Mouse (Mus musculus): ENCODE data around the gene Chrm1.

Chrm1 gene

GRCm38 (mm10) chr19:8663360-8663839 is at the start of gene Chrm1:
Chrm1 (plus strand) TSS chr19:8663789.
- no peak for DNase-seq

GRCm38 (mm10) chr19:8614343-8614742 is 49.2 kb upstream of the Chrm1 start:
- DNase-seq = no peak

- DNase-seq = no peak
Measured at GRCm38 (mm10) chr19:8616314-8616713, 47.3 kb upstream of the Chrm1 start.

DNA sequence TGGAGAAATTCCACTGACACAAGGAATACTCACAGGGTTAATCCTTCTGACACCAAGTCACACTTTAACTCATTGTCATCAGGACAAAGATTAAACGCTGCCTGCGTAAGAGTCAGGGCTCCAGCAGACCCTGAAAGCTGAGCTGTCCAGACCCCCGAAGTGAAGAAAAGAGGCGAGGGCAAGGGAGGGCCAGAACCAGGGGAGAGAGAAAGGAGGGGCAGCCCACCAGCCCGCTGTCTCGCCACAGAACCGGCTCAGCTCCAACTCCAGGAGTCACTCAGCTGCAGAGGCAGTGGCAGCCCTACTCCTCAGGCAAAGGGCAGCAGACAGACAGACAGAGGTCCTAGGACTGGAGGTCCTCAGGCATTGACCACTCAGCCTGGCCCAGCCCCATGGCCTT is 45.7 kb upstream of the Chrm1 start, which contains the start of gene Slc22a6:
Gene Slc22a6, plus strand, starts transcription at position 136 of the 400 bp plus-strand sequence.
- no peak for DNase-seq

DNA sequence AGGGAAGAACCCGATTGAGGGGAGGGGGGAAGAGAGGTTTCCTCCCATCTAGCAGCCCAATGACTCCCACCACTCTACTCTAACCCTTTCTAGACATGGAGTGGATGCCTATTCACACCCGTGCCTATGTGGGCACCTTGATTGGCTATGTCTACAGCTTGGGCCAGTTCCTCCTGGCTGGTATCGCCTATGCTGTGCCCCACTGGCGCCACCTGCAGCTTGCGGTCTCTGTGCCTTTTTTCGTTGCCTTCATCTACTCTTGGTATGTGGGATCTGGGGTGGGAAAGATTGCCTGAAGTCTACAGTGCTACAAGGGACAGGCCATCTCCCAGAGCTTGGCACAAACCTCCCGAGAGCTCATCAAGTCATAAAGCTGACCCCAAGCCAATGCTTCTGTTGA is 42.5 kb upstream of the Chrm1 start:
- DNase-seq = no peak

GRCm38 (mm10) chr19:8630249-8630648 is 33.3 kb upstream of the Chrm1 start:
- DNase-seq = no peak

GRCm38 (mm10) chr19:8630826-8631225 is 32.8 kb upstream of the Chrm1 start:
- no peak for DNase-seq

GRCm38 (mm10) chr19:8632029-8632428 is 31.6 kb upstream of the Chrm1 start:
- DNase-seq = no peak

- DNase-seq = no peak
Measured at GRCm38 (mm10) chr19:8642086-8642485, 21.5 kb upstream of the Chrm1 start.

DNA sequence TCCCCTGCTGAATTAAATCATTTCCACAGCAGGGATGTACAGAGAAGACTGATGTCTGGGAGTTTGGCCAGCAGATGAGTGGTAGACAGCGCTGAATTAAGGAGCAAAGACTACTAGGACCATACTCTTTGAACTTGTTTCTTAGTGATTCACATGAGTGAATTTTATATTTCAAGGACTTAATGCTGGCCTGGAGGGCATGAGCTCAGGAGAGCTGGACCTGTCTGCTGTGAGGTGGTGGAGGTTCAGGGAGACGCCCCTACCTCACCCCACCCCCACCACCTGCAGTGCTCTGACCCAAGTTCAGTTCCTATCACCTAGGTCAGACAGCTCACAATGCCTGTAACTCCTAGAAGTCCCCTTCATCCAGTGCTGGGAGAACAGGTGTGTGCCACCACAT is 17.2 kb upstream of the Chrm1 start:
- no peak for DNase-seq

GRCm38 (mm10) chr19:8655833-8656232 is 7.8 kb upstream of the Chrm1 start:
- DNase-seq = no peak

DNA sequence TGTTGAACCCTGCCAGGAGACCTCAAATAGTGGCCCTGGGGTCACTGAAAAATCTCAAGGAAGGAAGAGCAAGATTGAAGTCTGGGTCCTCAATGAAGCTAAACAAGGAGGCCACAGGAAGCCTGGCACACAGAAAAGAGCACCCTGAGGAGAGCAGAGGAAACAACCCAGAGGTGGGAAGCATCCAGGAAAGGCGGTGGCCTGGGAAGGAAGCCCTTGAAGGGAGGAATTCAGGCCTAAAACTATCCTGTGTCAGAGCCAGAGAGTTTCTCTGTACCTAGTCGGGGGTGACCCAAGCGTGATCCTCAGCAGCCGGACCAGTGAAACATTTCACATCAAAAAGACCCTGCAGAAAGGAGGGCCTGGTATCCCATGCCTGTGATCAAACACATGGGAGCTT is 7.2 kb upstream of the Chrm1 start:
- no peak for DNase-seq

- no peak for DNase-seq
Measured at GRCm38 (mm10) chr19:8661821-8662307, 1.7 kb upstream of the Chrm1 start.

DNA sequence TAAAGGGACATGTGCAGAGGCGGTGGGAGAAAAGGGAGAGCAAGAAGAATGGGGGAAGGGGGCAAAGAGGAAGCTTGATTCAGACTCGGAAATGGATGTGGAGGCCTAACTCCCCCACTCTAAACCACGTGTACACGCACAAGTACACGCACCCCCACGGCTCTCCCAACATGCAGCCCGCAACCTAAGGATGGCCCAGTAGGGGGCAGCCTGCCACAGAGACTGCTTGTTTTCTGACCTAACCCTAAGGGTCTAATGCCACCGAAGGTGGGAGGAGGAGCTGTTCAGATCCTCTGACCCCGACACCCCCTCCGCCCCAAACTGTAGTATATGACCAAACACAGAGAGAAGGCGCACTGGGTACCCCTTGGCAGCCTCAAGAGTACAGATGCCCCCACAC is 1.3 kb upstream of the Chrm1 start:
- DNase-seq = peak; percentile 11 to 45

- DNase-seq = no peak
Measured at GRCm38 (mm10) chr19:8663911-8664421, 377 bp downstream of the Chrm1 start.

DNA sequence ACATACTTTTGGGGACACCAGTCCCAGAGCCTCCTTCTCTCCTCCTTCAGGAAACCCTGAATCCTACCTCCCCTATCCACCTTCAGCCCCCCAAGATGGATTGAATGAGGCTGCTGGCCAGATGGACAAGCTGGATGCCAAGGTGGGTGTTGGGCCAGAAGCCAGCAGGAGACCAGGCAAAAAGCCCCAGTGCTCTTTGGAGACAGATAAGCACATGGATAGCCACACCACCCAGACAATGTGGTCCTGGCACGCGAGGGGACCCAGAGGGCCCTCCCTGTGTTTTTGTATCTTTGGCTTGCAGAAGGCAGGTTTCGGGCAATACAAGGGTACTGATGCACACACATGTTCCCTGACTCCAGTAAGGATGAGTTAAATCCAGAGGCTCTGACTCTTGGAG is 1.3 kb downstream of the Chrm1 start:
- DNase-seq = no peak

- DNase-seq = no peak
Measured at GRCm38 (mm10) chr19:8665746-8666145, 2.2 kb downstream of the Chrm1 start.

- no peak for DNase-seq
Measured at GRCm38 (mm10) chr19:8672859-8673258, 9.3 kb downstream of the Chrm1 start.

- no peak for DNase-seq
Measured at GRCm38 (mm10) chr19:8673336-8674063, 9.9 kb downstream of the Chrm1 start.

DNA sequence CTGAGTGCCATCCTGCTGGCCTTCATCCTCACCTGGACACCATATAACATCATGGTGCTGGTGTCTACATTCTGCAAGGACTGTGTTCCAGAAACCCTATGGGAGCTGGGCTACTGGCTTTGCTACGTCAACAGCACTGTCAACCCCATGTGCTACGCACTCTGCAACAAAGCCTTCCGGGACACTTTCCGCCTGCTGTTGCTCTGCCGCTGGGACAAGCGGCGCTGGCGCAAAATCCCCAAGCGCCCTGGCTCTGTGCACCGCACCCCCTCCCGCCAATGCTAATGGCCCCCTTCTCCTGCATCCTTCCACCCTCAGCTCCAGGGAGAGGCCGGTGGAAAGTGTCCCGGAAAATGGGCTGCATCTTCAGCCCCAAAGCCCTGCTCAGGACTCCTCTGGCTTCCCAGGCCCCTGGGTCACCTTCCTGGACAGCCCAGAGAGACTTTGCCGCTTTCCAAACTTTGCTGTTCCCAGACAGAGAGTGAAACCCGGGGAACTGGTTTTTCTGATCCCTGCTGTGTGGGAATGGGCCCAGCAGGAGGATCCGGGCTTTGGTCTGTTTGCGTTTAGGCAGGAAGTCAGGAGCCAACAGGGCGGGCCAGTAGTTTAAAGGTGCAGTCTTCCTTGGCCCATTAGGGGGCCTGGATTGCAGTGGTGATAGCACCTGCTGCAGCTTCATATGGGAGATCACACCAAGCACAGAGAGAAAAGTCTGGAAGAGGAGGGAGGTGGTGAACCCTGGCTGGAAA is 15.6 kb downstream of the Chrm1 start:
- no peak for DNase-seq

DNA sequence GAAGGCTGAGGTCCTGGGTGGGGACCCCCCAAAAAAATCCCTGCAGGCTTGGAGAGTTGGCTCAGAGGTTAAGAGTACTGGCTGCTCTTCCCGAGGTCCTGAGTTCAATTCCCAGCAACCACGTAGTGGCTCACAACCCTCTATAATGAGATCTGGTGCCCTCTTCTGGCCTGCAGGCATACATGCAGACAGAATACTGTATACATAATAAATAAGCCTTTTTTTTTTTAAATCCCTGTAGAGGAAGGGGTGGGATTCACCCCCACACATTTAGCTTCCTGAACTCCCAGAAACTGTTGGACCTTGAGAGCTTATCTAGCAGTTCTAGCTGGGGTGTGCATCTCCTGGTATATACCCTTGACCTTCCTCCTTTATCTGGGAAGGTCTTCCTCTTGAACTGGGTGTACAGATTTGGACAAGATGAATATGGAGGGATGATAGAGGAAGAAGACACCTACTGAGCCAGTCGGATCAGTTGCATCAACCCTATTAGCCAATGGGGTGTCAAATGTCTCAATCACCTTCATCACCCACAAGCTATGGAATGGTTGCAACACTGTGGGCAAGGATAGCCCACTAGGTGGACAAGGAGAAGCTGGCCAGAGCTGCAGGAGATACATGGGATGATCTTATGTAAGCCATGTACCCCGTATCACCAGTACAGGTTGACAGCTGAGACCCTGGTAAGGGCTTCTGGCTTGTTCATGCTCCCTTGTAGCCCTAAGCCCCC is 18.2 kb downstream of the Chrm1 start:
- DNase-seq = no peak

DNA sequence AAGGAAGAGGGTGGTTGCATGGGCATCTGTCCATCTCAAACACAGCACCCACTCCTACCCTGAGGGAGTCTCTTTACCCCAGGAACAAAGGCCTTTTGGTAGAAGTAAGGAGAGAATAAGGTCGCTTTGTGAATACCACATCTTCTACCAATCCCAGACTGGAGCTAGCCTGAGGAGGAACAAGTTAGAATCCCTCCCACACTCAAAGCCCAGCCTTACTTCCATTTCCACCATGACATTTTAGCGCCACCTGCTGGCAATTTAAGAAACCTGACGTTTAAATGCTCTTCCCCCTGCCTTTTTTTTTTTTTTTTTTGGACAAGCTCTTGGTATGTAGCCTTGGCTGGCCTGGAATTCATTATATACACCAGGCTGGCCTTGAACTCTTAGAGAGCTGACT is 19.4 kb downstream of the Chrm1 start:
- DNase-seq = peak in 1 of 2 experiments; percentile 54

DNA sequence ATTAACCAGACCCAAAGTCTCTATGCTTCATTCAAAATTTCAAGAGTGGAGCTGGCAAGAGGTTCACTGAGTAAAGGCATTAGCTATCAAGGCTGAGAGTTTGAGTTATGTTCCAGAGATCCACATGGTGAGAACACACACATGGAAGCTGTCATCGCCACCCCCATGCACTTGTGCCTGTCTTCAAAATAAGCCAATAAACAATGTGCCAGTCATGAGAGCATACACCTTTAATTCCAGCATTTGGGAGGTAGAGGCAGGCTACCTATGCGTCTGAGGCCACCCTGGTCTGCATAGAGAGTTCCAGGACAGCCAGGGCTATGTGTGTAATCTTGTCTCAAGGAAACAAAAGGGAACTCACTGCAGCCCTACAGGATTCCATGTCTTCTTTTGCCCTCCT is 20.0 kb downstream of the Chrm1 start:
- DNase-seq = no peak

Data from spleen, adult 18-20 months (tissue).